Mouse (Mus musculus): ENCODE measurements at regions not wholly inside any gene's neighbourhood (a gene's known extent, or its start where the extent isn't known, plus 50 kb on each side); places are given as distances from the start of the nearest gene placed in this dataset.

DNA sequence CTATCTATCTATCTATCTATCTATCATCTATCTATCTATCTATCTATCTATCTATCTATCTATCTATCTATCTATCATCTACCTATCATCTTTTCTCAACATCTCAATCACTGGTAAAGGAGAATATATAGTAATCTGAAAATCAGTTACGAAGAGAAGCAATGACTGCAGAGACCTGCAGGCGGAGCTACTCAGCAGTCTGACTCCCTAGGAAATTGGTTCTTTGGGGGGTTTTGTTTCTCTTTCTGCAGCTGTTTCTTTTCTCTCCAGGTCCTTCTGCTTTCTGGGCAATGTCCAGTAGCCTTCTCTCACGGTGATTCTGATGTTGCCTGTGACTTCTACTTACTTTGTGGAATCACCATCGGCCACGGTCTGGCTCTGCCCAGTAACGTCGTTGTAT, 73.6 kb upstream of the Shisa3 start:
- no peak for TF ChIP-seq CTCF (IDR thresholded peaks at IDR 0.05; ENCODE audit: insufficient read depth, low read length)
- no peak for TF ChIP-seq POLR2A (IDR thresholded peaks at IDR 0.05; ENCODE audit: borderline replicate concordance, extremely low read depth, low read depth, low read length)
- Histone ChIP-seq H3K4me1 (ENCODE audit: control insufficient read depth, insufficient read depth, low read length) (no peaks in the 10 kb centered on the region), H3K4me3 (replicated peaks; ENCODE audit: extremely low read depth, low read depth, low read length) (no peak overlapping the region)
- no peak for DNase-seq
- WGBS, result 59% methylated on average over 7 of the region's 7 CpGs

DNA sequence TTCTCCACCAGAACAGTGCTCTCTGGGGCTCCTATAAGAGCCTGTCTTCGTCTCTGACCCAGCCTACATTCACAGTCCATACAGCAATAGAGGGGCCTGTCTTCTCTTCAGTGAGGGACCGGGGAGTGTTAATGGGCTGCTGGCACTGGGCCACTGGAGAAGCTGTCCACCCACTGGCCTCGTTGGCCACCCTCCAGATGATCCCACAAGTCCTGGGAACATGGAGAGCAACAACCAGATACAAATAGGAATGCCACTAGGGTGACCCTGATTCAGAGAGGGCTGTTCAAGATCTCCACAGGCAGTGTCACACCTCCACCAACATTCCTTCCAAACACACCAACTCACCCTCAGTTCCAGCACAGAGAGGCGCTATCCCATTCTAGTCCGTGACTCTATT, 69.7 kb upstream of the Shisa3 start:
- Histone ChIP-seq H3K4me1 (ENCODE audit: control insufficient read depth, insufficient read depth, low read length) (no peaks in the 10 kb centered on the region), H3K4me3 (replicated peaks; ENCODE audit: extremely low read depth, low read depth, low read length) (no peak overlapping the region)
- 75% methylated on average over 5 of the region's 5 CpGs for whole genome bisulfite sequencing
- DNase-seq, result no peak
- TF ChIP-seq CTCF (IDR thresholded peaks at IDR 0.05; ENCODE audit: insufficient read depth, low read length), result no peak
- no peak for TF ChIP-seq POLR2A (IDR thresholded peaks at IDR 0.05; ENCODE audit: borderline replicate concordance, extremely low read depth, low read depth, low read length)

DNA sequence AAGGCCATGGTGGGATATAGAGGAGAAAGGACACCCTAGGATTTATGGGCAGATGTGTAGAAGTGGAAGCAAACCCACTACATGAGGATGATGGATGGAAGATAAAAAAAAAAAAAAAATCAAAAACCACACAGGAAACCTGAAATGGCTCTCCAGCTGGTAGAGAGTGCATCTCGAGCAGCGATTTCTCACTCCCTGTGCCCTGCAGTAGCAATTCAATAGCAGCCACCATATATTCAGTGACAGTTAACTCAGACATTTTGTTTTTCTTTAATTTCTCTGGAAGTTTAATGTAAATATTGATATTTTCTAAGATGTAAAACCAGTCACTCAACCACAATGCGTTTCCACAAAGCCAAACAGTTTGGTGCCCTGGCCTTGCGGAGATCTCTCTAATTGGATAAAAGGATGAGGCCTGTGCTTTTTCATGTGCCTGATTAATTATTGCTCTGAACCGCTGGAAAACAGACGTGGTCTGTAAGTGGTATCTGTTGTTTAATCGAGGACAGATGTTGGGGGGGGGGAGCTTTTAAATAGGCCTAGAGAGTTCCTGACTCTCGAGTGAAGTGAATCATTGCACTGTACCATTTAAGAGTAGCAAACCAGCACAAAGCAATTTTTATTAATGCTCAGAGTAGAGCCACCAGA, 68.0 kb upstream of the Shisa3 start:
- TF ChIP-seq CTCF (IDR thresholded peaks at IDR 0.05; ENCODE audit: insufficient read depth, low read length) (no peak), POLR2A (IDR thresholded peaks at IDR 0.05; ENCODE audit: borderline replicate concordance, extremely low read depth, low read depth, low read length) (no peak)
- H3K4me3 ChIP-seq (replicated peaks; ENCODE audit: extremely low read depth, low read depth, low read length), result no peak overlapping the region
- DNase-seq, result no peak
- H3K4me1 ChIP-seq (ENCODE audit: control insufficient read depth, insufficient read depth, low read length), result no peaks in the 10 kb centered on the region
- WGBS, result 70% methylated on average over 8 of the region's 8 CpGs

DNA sequence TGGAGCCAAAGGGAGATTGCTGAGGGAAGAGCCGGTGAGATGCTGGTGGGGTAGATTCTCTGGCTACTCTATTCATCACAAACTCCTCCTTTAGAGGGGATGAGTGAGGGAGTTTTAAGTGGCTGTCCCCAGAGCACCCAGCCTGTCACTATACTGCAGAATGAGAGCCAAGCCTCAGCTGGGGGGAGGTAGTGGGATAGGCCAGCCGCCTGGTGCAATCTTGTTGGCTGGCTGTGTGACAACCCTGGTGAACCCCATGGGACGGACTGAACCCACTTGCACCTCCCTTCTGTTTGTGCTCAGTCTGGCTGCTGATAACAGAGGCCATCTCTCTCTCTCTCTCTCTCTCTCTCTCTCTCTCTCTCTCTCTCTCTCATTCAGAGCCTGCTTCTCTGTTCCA, 65.8 kb upstream of the Shisa3 start:
- H3K4me1 ChIP-seq (ENCODE audit: control insufficient read depth, insufficient read depth, low read length), result no peaks in the 10 kb centered on the region
- no peak for TF ChIP-seq POLR2A (IDR thresholded peaks at IDR 0.05; ENCODE audit: borderline replicate concordance, extremely low read depth, low read depth, low read length)
- no peak for TF ChIP-seq CTCF (IDR thresholded peaks at IDR 0.05; ENCODE audit: insufficient read depth, low read length)
- DNase-seq, result no peak
- H3K4me3 ChIP-seq (replicated peaks; ENCODE audit: extremely low read depth, low read depth, low read length), result no peak overlapping the region
- WGBS, result 51% methylated on average over 3 of the region's 3 CpGs

DNA sequence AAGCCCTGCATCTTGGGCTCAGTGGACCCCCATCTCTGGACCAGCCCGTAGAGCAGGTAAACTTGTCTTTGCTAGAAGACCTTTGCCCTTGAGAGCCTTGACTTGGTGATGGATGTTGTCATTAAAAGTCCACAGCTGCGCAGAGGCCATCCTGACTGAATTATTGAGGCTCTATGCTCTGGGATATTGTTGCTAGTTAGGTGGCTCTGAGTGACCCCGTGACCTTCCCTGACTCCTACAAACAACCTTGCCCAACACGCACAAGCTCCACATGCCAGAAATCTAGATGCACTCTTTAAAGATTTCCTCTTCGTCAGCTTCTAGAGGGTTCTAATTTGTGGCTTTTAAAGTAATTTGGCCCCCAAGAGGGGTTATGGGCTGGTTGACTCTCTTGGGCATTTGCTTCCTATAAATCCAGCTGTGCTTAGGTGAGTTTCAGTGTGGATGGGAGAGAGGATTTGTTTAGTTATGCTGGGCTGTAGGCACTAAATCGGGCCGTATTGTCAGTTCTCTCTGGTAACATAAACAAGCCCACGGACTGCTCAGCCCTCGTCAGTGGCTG, 63.6 kb upstream of the Shisa3 start:
- H3K4me1 ChIP-seq (ENCODE audit: control insufficient read depth, insufficient read depth, low read length), result no peaks in the 10 kb centered on the region
- 57% methylated on average over 9 of the region's 9 CpGs for WGBS
- no peak for DNase-seq

DNA sequence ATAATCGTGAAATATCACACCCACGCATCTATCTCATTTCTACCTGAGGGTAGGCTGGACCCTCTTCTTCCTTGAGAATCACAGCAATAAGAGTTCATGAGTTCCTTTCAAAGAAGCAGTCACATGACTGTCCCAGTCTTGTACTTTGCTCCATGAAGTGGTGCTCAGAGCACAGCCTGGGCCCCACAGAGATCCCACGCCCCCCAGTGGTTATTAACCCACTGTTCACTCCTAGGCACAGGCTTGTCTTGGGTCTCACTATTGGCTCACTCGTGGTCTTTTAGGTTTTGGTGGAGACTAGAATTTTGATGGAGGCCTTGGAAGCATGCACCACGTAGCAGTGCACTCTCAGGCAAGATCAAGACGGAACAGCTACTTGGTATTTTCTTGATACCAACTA, 57.4 kb upstream of the Shisa3 start:
- TF ChIP-seq CTCF (IDR thresholded peaks at IDR 0.05; ENCODE audit: insufficient read depth, low read length) (no peak), POLR2A (IDR thresholded peaks at IDR 0.05; ENCODE audit: borderline replicate concordance, extremely low read depth, low read depth, low read length) (no peak)
- WGBS, result 90% methylated on average over 6 of the region's 6 CpGs
- DNase-seq, result no peak
- H3K4me1 ChIP-seq (ENCODE audit: control insufficient read depth, insufficient read depth, low read length), result no peaks in the 10 kb centered on the region
- no peak overlapping the region for H3K4me3 ChIP-seq (replicated peaks; ENCODE audit: extremely low read depth, low read depth, low read length)

More for the DNA sequence above, 63.6 kb upstream of the Shisa3 start:
- TF ChIP-seq CTCF (IDR thresholded peaks at IDR 0.05; ENCODE audit: insufficient read depth, low read length), result no peak
- H3K4me3 ChIP-seq (replicated peaks; ENCODE audit: extremely low read depth, low read depth, low read length), result no peak overlapping the region

DNA sequence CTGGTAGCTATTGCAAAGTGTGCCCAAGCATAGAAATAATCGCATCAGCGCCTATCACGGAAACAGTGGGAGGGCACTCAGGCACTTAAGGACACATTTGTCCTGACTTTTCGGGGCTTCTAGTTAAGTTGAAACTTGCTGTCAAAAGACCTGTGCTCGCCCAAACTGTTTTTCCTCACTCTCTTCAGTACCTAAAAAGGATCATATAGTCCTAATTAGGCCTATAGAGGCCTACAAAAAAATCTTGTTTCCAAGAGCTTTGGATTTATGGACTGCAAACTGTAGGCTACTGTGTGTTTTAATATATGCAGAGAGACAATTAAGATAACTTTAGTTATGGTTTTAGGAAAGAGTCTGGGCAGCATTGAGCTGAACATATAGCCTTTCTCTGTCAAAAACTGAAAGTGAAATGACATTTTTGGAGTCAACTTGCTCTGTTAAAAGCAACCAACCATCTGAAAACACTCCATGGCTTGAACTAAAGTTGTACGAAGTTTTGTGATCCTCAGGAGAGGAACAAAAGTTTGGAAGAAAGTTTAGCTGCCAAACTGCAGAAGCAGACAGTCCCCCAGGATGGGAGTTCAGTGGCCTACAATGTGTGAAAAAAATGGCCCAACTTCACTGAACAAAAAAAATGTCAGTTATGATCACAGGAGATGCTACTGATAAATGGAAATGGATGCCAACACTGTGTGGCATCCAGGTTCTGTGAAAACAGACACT, 55.9 kb upstream of the Shisa3 start:
- 84% methylated on average over 6 of the region's 6 CpGs for WGBS
- no peak for DNase-seq
- H3K4me1 ChIP-seq (ENCODE audit: control insufficient read depth, insufficient read depth, low read length), result no peaks in the 10 kb centered on the region
- H3K4me3 ChIP-seq (replicated peaks; ENCODE audit: extremely low read depth, low read depth, low read length), result no peak overlapping the region
- no peak for TF ChIP-seq POLR2A (IDR thresholded peaks at IDR 0.05; ENCODE audit: borderline replicate concordance, extremely low read depth, low read depth, low read length)
- no peak for TF ChIP-seq CTCF (IDR thresholded peaks at IDR 0.05; ENCODE audit: insufficient read depth, low read length)

DNA sequence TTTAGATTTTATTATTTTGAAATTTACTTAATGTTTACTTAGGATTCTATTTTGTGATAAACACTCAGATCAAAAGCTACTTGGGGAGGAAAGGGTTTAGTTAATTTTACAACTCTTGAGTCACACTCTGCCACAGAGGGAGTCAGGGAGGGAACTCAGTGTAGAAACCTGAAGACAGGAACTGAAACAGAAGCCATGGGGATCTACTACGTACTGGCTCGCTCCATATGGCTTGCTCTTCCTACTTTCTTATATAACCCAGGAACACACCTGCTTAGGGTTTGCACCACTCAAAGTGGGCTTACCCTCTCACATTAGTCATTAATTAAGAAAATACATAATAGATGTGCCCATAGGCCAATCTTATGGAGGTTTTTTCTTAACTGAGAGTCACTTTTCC, 54.8 kb upstream of the Shisa3 start:
- DNase-seq, result no peak
- Histone ChIP-seq H3K4me1 (ENCODE audit: control insufficient read depth, insufficient read depth, low read length) (no peaks in the 10 kb centered on the region), H3K4me3 (replicated peaks; ENCODE audit: extremely low read depth, low read depth, low read length) (no peak overlapping the region)
- 82% methylated on average over 2 of the region's 2 CpGs for WGBS
- TF ChIP-seq CTCF (IDR thresholded peaks at IDR 0.05; ENCODE audit: insufficient read depth, low read length) (no peak), POLR2A (IDR thresholded peaks at IDR 0.05; ENCODE audit: borderline replicate concordance, extremely low read depth, low read depth, low read length) (no peak)
